Comparison of ENCODE assay signal across 8 mouse cellular contexts in genomic region chr8:91051037-91051436, GRCm38 (mm10). TPM values are rescaled to one million over a fixed set of nuclear protein-coding genes. Genes with fewer than 3 reads are reported as not detected.
DNase-seq lines count a peak whose midpoint lies in the region; ATAC-seq and TF ChIP-seq lines count a peak whose summit lies in the region.

No protein-coding gene starts in this region.

- no peak for TF ChIP-seq CTCF in cerebellum, adult 2 months (IDR thresholded peaks at IDR 0.05; ENCODE audit: borderline replicate concordance, insufficient read depth, low read depth, low read length)

- peak; percentile 49 for DNase-seq in neural tube, embryonic 11.5 days (ENCODE audit: low spot score)
- DNase-seq in neural tube, embryonic 10.5 days (ENCODE audit: extremely low spot score, low spot score), result no peak
- peak; percentile 73 to 74 for DNase-seq in cerebellum, adult 2 months
- peak; percentile 52 to 60 for DNase-seq in gastrocnemius, postnatal 36 days
- peak; percentile 66 for DNase-seq in kidney, adult 9 months
- no peak for DNase-seq in thymus, adult 18-20 months

- no peak overlapping the region for H3K4me3 ChIP-seq in neural tube, embryonic 11.5 days (ENCODE audit: low read depth, low read length)
- H3K4me3 ChIP-seq in cerebellum, adult 2 months (replicated peaks; ENCODE audit: insufficient read depth, low read depth, low read length), result no peak overlapping the region
- no peak overlapping the region for H3K4me3 ChIP-seq in limb, embryonic 13.5 days

- no peak for TF ChIP-seq POLR2A in cerebellum, adult 2 months (IDR thresholded peaks at IDR 0.05; ENCODE audit: borderline replicate concordance, insufficient read depth, low read length)

- no peak for ATAC-seq in neural tube, embryonic 11.5 days (ENCODE audit: insufficient read depth, low FRiP score, low TSS enrichment)
- no peak for ATAC-seq in limb, embryonic 13.5 days (ENCODE audit: low FRiP score, low read depth)
- ATAC-seq in neutrophil, adult 5-6 weeks (ENCODE audit: extremely low read depth, insufficient number of reproducible peaks, low FRiP score, poor library complexity, severe bottlenecking), result peak; percentile 33; the same call in 1 of the 2 replicates

- no peaks in the 10 kb centered on the region for H3K27me3 ChIP-seq in neural tube, embryonic 11.5 days (ENCODE audit: control insufficient read depth, insufficient read depth, low read length)
- no peaks in the 10 kb centered on the region for H3K27me3 ChIP-seq in cerebellum, adult 2 months (ENCODE audit: control insufficient read depth, insufficient read depth, low read length)
- no peaks in the 10 kb centered on the region for H3K27me3 ChIP-seq in limb, embryonic 13.5 days

- 76% methylated on average over 8 of the region's 8 CpGs for WGBS in neural tube, embryonic 11.5 days
- 6% methylated on average over 8 of the region's 8 CpGs for WGBS in cerebellum, adult 2 months
- WGBS in limb, embryonic 13.5 days, result 34% methylated on average over 8 of the region's 8 CpGs

- intact Hi-C loops in gastrocnemius, postnatal 36 days (cut with DNase I), result no loop called here

- H3K9me3 ChIP-seq in neural tube, embryonic 11.5 days (ENCODE audit: control insufficient read depth, low read length), result no peaks in the 10 kb centered on the region
- H3K9me3 ChIP-seq in limb, embryonic 13.5 days, result no peaks in the 10 kb centered on the region

- no peaks in the 10 kb centered on the region for H3K4me1 ChIP-seq in neural tube, embryonic 11.5 days (ENCODE audit: control insufficient read depth, insufficient read depth, low read length)
- peaks cover 3% of the 10 kb centered on the region; the same call in 1 of the 2 replicates for H3K4me1 ChIP-seq in cerebellum, adult 2 months (ENCODE audit: control insufficient read depth, insufficient read depth, low read length)
- H3K4me1 ChIP-seq in limb, embryonic 13.5 days, result peaks cover 7% of the 10 kb centered on the region

- no peak overlapping the region for H3K27ac ChIP-seq in neural tube, embryonic 11.5 days (ENCODE audit: low read depth, low read length)
- 0 out of 2 replicates have a peak overlapping the region, but pooled peaks have one; percentile 1 for H3K27ac ChIP-seq in cerebellum, adult 2 months (ENCODE audit: insufficient read depth, low read length)
- H3K27ac ChIP-seq in limb, embryonic 13.5 days, result no peak overlapping the region

- peaks cover 8% of the 10 kb centered on the region for H3K36me3 ChIP-seq in neural tube, embryonic 11.5 days (ENCODE audit: control insufficient read depth, insufficient read depth, low read length)
- H3K36me3 ChIP-seq in limb, embryonic 13.5 days, result peaks cover 54% of the 10 kb centered on the region

- H3K9ac ChIP-seq in neural tube, embryonic 11.5 days (ENCODE audit: low read length), result no peak overlapping the region
- H3K9ac ChIP-seq in limb, embryonic 13.5 days, result peak overlapping the region; percentile 39; the same call in 1 of the 2 replicates

- no peak overlapping the region for H3K4me2 ChIP-seq in neural tube, embryonic 11.5 days (ENCODE audit: low read depth)
- no peak overlapping the region for H3K4me2 ChIP-seq in limb, embryonic 13.5 days (replicated peaks)

RNA-seq across cellular contexts. Expression of gene Rbl2, which starts 18.8 kb away (rescaled TPM):
- polyA plus RNA-seq in neural tube, embryonic 11.5 days (2014; fragmentation: Nextera tagmentation; extraction: Ambion mirVana), result 13.4 and 15.7 TPM in 2 replicates
- polyA plus RNA-seq in cerebellum, adult 2 months (2012; rRNA removed), result 38.1 and 39.5 TPM in 2 replicates
- total RNA-seq in gastrocnemius, postnatal 36 days (2021), result 10 to 100 TPM; 27.0 to 43.9 TPM
- 15.8 and 16.0 TPM in 2 replicates for polyA plus RNA-seq in limb, embryonic 13.5 days (2015; fragmentation: Nextera tagmentation; extraction: Ambion mirVana)
- total RNA-seq in neutrophil, adult 5-6 weeks (2017), result 122 and 154 TPM in 2 replicates

Comparison
In these comparisons a context has a peak if more than half of its experiments do, and no peak if none do; other contexts are left out.
1. DNase-seq: peak in neural tube, embryonic 11.5 days (single experiment), cerebellum, adult 2 months (2 of 2), gastrocnemius, postnatal 36 days (2 of 2) and kidney, adult 9 months (single experiment); none in neural tube, embryonic 10.5 days (single experiment) and thymus, adult 18-20 months (0 of 2).